ENCODE assay signal across 12 mouse cellular contexts in genomic region chr6:17769972-17770644, GRCm38 (mm10).
DNase-seq lines count a peak whose midpoint lies in the region; ATAC-seq and TF ChIP-seq lines count a peak whose summit lies in the region.
"Had no signal": no experiment of that assay in that cellular context is flagged by ENCODE, and none has a peak within 500 bp of the region (broad histone marks: within the 10 kb centered on the region; RNA-seq: fewer than 3 reads in every experiment).

No protein-coding gene starts in this region.

- no peaks in the 10 kb centered on the region for H3K27me3 ChIP-seq in heart, embryonic 14.5 days (ENCODE audit: control insufficient read depth, insufficient read depth, low read length)
- no peaks in the 10 kb centered on the region for H3K27me3 ChIP-seq in hindbrain, postnatal 0 days (ENCODE audit: insufficient read depth, low read length)

- H3K9ac ChIP-seq in heart, embryonic 14.5 days (ENCODE audit: low read length): peak overlapping the region; percentile 36
- no peak overlapping the region for H3K9ac ChIP-seq in hindbrain, postnatal 0 days (replicated peaks; ENCODE audit: low read length)

- H3K36me3 ChIP-seq in heart, embryonic 14.5 days (ENCODE audit: control insufficient read depth, insufficient read depth, low read length): no peaks in the 10 kb centered on the region
- H3K36me3 ChIP-seq in hindbrain, postnatal 0 days (ENCODE audit: insufficient read depth, low read length): no peaks in the 10 kb centered on the region
- H3K36me3 ChIP-seq: embryonic facial prominence, embryonic 10.5 days had no signal

- ATAC-seq in heart, embryonic 14.5 days (ENCODE audit: insufficient number of reproducible peaks, insufficient read depth, low FRiP score, low read depth): no peak
- peak; percentile 21 for ATAC-seq in common myeloid progenitor, adult 5-6 weeks (replicated peaks; ENCODE audit: low read depth, poor library complexity, severe bottlenecking)
- peak; percentile 43; the same call in 1 of the 2 replicates for ATAC-seq in hindbrain, postnatal 0 days
- ATAC-seq in megakaryocyte progenitor cell, adult 5-6 weeks (replicated peaks; ENCODE audit: poor library complexity): peak; percentile 19
- ATAC-seq: CD4-positive, CD25-positive, alpha-beta regulatory T cell, adult 4 months had no signal

- intact Hi-C loops in left cerebral cortex, postnatal 4 days (cut with DNase I): no loop called here

- no peak for DNase-seq in heart, adult 9 months (ENCODE audit: low spot score in 2 of 2)
- no peak for DNase-seq in hindbrain, postnatal 0 days (ENCODE audit: low spot score)
- no peak for DNase-seq in left cerebral cortex, postnatal 4 days
- DNase-seq in ovary, postnatal 14 days (ENCODE audit: low spot score): no peak
- DNase-seq in retina, postnatal 1 day: no peak
- DNase-seq: kidney, postnatal 25 days; right cerebral cortex, postnatal 25 days had no signal

- 65% methylated on average over 9 of the region's 9 CpGs for WGBS in heart, embryonic 14.5 days
- WGBS in hindbrain, postnatal 0 days: 62% methylated on average over 9 of the region's 9 CpGs

- no peak for TF ChIP-seq CTCF in hindbrain, postnatal 0 days (IDR thresholded peaks at IDR 0.05; ENCODE audit: low read depth)

- peaks cover 12 to 43% of the 10 kb centered on the region in 2 experiments for H3K4me1 ChIP-seq in heart, embryonic 14.5 days (ENCODE audit: control insufficient read depth in 2 of 2, insufficient read depth in 2 of 2, low read length in 2 of 2)
- peaks cover 4% of the 10 kb centered on the region for H3K4me1 ChIP-seq in hindbrain, postnatal 0 days (ENCODE audit: insufficient read depth, low read length)

- peak overlapping the region; percentile 42 for H3K4me2 ChIP-seq in heart, embryonic 14.5 days (ENCODE audit: low read length)
- H3K4me2 ChIP-seq in hindbrain, postnatal 0 days (ENCODE audit: low read depth, low read length): peak overlapping the region; percentile 14; the same call in 1 of the 2 replicates

- H3K4me3 ChIP-seq in heart, embryonic 14.5 days (ENCODE audit: control insufficient read depth in 1 of 2, insufficient read depth in 1 of 2, low read depth in 1 of 2, low read length in 2 of 2): no peak overlapping the region
- H3K4me3 ChIP-seq in hindbrain, postnatal 0 days (ENCODE audit: low read length): no peak overlapping the region
- H3K4me3 ChIP-seq: embryonic facial prominence, embryonic 10.5 days had no signal

- H3K27ac ChIP-seq in heart, embryonic 14.5 days (replicated peaks in 1 of 2; ENCODE audit: control insufficient read depth in 1 of 2, insufficient read depth in 1 of 2, low read depth in 2 of 2, low read length in 2 of 2): peak overlapping the region; percentile 36 to 47; a peak in 3 of 4 replicates
- no peak overlapping the region for H3K27ac ChIP-seq in hindbrain, postnatal 0 days
- H3K27ac ChIP-seq: embryonic facial prominence, embryonic 10.5 days had no signal

- H3K9me3 ChIP-seq in heart, embryonic 14.5 days (ENCODE audit: control insufficient read depth, low read length): no peaks in the 10 kb centered on the region
- no peaks in the 10 kb centered on the region for H3K9me3 ChIP-seq in hindbrain, postnatal 0 days (ENCODE audit: low read length)
- H3K9me3 ChIP-seq: embryonic facial prominence, embryonic 10.5 days had no signal
